Mouse (Mus musculus) ovary, postnatal 36 days (tissue): Measurements from ENCODE around the gene Pcdh7.

Experiments
- DNase-seq: peaks from one replicate; pipeline ENCODE4 v3.0.0; 2022; ENCODE audit warnings: low spot score, mixed read lengths

The Pcdh7 gene

DNA sequence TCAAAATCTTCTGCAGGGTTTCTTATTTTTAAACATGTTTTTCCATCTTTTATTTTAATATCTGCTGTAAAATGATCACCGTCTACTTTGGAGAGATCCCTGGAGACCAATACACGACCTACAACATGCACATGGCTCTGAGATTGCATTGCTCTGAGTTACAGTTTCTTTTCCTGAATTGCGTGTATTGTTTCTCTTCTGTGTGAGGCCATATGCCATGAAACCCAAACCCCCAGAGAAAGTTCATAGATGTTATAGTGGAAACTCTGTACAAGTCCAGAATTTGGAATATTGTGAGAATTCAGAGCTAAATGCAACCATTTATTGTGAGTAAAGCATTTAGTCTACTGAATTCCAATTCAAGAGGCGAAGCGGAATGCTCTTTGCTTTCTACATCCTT lies 203.4 kb downstream of the Pcdh7 start:
- DNase-seq = no peak

DNA sequence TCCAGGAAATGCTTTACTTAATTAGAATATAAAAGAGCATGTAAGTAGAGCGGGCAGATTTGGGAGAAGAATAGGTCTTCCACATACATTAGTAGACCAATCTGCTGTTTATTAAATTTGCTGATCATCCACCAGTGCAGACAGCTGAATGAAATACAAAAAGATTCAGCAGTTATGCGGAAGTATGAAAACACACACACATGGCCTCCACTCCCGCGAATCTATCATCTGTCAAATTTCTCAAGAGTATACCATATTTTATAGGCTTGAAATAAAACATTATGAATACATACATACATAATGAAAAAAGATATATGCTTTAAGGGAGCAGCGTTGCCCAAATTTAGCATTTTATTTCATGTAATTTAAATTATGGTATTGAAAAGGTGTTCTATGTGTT lies 213.6 kb downstream of the Pcdh7 start:
- no peak for DNase-seq

DNA sequence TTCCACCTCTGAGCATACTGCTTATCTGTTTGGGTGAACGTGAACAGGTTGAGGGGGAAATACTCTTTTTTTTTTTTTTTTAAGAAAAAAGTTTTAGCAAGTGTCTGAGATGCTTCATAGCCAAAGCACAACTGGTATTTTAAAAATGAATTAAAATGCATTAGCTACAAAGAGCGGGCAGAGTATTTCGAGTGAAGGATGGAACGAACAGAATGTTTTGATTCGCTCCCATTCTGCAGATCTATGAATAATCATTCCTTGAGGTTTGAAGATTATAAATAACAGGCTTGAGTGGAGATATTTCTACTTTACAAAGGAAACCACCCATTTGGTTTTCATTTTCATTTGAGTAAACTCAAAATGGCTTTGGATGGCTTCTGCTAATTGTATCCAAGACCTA lies 214.0 kb downstream of the Pcdh7 start:
- DNase-seq = no peak

DNA sequence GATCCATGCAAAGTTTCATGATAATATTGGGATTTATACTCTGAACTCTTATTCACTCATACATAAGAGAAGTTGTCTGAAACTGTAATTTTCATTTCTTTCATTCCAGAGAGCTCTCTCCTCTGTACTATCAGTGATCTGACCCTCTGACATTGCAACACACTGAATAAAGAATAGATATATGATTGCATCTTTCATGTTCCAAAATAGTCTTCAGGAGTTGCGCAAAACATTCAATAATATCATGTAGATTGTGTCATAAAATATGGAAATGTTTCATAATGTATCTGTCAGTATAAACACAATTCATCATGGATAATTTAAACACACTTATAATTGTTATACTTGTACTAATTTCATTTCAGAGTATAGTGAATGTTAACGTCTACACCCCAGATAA lies 216.9 kb downstream of the Pcdh7 start:
- DNase-seq = no peak

DNA sequence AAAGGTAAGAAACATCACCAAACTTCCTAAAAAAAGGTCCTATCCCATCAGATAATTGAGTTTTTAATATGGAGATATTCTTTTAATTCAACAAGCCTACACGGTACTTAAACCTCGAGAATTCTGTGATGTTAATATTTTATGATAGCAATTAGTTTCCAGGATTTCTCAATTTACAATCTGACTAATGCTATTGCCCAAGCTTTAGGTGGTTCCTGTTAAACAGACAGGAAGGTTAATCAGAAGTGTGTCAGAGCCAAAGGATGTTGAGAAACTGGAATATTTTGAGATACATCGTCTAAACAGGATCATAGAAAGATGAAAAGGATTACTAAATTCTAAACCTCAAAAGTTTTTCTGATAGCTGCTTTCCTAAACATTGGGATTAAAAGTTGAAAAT lies 222.7 kb downstream of the Pcdh7 start:
- DNase-seq = no peak

DNA sequence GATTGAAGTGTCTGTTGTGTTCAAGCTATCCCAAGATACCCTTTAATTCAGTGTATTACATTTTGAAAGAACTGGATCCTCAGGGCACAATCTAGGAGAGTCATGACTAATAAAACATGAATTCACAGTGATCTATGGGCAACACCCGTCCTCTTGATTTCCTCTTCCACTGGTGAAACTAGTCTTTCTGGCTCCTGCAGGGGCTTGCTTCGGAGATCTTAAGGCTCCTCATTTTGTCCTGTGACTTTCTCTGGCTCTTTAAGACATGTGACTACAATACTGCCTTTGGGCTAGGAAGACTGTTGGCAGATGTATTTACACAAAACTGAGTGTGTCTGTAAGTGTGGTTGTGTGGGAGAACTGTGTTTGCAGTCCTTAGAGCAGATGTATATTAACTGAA lies 225.4 kb downstream of the Pcdh7 start:
- DNase-seq = no peak

DNA sequence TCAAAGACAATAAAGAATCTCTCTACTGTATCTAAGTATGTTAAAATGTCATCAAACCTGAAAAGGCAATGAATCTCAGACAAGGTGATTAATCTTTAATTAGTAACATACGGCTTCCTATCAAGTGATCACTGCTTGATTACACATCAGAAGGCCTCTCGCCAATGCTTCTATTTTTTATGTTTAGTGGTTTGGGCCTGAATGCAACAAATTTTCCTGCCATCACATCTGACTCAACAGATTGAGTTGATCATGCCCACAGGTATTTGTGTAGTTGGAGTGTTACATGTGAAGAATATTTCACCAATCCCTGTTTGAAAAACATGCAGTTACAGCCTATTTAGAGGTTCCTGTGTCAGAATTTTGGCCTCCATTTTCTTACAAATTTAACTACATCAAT lies 225.8 kb downstream of the Pcdh7 start:
- DNase-seq = no peak

DNA sequence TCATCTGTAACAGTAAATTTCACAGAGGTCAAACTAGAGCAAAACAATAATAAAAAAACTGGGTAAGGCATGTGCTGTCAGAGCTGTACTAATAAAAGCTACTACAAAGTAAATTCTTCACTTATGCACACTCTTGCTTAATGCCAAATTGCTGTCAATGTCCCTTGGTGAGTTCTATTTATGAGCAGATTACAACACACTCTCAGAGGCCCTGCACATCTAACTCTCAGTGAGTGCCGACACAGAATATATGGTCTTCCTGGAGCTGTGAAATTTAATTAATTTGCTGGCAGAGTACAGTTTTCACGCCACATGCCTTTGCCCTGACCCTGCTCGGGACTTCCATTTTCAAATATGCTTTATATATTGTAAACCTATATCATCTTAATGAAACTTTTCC lies 227.7 kb downstream of the Pcdh7 start:
- no peak for DNase-seq

DNA sequence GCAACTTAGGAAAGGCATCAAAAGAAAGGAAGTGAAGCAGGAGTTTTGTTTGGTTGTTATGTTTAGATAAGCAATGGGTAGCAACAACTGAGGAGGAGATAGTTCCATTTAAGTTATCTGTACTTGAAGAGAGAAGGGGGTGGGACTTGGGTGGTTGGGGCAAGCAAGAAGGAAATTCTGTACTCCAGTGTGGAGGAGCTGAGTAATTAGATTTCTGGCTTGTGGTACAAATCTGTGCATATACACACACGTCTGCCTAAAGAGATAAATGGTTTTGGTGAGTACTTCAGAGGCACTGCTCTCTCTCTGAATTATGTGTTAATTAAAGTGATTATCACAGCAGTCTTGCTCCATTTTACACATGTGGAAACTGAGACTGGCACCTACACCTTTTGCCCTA lies 241.6 kb downstream of the Pcdh7 start:
- no peak for DNase-seq

DNA sequence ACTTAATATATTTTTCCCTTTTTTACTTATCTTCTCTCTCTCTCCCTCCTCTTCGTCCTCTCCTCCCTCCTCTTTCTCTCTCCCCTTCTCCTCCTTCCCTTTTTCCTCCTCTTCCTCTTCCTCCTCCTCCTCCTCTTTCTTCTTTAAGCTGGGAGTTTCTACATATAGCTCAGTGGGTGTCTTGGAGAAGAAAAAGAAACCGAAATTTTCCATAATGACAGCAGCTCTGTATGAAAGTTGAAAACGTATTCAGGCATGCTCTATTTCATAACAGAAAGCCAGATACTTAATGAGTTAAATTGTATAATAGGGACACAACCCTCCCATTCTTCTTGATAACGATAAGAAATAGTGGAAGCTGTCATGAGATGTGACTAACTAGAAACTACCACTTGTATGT lies 246.0 kb downstream of the Pcdh7 start:
- no peak for DNase-seq

DNA sequence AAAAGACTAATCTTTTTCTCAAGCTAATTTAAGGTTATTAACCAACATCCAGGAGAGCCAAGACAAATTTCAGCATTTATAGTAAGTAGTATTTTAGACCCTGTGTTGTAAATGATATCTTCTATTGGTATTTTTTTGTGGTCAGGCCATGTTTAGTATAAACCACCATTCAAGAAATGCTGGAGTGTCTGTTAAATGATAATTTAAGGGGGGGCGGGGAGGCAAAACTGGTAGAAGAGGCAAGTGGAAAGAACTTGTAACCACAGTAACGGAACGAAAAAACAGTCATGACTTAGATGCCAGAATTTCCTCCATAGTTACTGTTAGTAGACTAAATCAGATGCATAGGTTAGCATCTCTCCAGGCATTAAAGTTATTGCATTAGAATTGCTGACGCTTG lies 246.4 kb downstream of the Pcdh7 start:
- no peak for DNase-seq

DNA sequence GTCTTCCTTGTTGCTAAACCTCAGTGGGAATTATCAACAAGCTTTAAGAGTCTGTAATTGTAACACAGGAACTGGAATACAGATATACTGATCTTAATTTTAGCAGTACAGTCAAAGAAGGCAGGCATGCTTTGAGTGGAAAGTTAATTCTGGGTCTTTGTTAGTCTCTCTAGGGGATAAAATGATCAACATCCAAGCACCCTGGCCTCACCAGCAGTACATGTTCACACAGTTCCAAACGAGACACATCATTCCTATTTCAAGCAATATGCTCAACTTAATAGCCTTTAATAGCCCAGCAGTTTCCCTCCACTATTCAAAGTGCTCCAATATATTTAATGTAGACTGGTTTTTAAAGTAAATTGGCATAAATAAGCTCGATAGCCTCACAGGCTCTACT lies 275.8 kb downstream of the Pcdh7 start:
- no peak for DNase-seq

DNA sequence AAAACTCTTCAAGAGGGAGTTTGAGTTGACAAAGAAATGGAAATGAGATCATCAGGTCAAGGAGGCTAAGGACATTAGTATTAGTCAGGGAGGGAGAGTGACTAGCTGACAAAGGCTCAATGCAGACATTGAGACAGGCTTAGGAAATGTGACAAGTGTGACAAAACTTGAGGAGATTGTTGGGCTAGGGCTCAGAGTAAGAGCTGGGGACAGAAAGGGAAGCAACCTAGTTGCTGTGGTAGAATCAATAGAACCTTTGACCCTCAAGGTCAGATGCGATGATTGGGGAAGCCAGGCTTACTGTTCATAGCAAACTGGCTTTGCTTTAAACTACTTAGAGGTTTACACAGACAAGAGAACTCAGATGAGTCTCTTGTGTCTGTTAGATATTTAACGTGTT lies 303.6 kb downstream of the Pcdh7 start:
- no peak for DNase-seq

DNA sequence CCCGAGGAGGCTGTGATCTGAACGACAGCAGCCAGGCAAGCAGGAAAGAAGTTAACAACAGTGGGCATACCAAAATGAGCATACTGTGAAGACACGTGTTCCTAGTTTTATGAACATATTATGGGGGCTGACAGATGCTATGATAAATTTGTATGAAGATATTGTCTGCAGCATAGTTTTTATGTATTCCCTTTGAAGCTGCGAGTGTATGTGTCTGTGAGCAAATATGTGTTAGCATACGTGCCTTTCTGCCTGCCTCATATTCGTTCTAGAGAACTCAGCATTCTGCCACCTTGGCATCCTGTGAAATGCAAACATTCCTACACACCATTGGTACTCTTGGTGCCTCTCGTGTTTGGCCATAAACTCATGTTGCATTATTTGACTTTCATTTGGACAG lies 307.4 kb downstream of the Pcdh7 start:
- DNase-seq = no peak

DNA sequence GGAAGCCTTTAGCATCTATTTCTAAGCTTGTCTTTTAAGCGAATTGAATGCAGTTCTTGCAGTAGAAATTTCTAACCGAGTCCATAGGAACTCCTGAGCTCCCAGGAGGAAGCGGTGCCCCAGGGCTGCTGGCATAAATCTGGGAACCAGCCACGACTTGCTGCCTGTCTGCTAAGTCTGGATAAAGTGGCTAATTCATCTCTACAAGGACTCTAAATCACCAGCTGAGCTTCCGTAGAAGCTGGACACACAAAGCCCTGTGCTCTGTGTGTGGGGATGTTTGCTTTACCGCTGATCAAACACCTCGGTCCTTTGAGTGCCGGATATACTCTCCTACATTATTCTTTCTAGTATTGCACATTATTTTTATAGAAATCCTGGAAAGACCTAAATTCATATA lies 308.0 kb downstream of the Pcdh7 start:
- no peak for DNase-seq

DNA sequence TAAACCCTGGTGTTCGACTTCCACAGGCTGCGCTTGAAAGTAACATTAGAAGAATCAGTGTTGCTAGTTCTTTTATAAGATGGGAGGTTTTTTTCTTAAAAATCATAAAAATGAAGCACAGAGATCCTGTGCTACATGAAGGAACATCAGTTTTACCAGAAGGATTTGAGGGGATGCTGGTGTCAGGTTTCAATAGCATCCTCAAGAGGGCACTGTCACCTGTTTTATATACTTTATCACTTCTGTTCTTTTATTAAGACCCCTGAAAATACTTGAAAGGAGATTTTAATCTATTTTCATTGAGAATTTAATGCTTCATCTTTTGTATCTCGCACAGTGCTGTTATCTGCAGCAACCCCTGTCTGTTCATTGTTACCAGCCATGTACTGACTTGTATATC lies 322.1 kb downstream of the Pcdh7 start:
- no peak for DNase-seq

DNA sequence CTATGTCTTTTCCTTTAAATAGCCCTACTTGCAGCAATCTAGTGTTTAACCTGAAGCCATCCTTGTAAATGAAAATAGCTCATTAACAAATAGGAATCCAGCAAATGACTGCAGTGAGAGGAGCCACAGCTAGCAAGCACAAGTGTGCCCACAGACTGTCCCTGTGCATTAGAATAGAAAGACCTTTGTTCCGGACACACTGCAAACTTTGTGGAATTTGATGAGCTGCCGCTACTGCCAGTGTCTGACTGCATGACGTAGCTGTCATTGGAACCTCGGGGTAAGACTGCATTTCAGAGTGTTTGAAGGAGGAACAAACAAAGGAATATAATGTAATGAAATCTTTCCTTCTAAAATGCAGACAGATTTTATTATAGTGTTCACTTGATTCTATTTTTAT lies 326.4 kb downstream of the Pcdh7 start:
- DNase-seq = no peak

DNA sequence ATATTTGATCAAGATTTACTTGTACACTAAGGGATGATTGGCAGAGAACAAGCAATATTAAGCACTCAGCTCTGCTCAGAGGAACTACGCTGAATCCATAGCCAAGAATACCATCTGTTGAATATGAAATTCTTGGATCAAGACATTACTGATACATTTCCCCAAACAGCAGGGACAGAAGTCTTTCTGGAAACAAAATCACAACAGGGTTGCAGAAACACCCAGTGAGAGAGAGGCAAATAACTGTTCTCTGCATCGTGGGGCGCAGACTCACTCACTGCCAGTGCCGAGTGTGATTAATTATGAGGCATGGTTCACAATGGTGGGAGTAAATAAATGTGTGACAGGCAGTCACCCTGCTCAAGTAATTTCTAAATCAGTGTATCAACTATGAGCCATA lies 363.3 kb downstream of the Pcdh7 start:
- no peak for DNase-seq

DNA sequence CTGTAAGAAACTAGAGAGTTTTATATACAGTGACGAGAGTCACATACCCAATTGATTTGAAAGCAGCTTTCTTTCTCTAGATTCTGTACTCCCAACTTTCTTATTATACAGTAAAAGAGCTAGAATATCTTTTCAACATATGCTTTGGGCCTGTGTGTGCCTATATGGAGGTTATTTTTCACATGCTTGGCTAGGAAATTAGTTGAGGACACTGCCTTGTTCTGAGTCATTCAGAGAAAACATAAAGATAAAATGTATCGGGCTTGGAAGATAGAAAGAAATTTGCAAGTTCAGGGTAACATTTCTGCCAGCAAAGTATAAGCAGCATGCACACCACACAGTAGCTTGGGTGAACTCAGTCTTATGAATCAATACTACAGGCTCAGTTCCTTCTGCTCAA lies 364.5 kb downstream of the Pcdh7 start:
- DNase-seq = no peak

DNA sequence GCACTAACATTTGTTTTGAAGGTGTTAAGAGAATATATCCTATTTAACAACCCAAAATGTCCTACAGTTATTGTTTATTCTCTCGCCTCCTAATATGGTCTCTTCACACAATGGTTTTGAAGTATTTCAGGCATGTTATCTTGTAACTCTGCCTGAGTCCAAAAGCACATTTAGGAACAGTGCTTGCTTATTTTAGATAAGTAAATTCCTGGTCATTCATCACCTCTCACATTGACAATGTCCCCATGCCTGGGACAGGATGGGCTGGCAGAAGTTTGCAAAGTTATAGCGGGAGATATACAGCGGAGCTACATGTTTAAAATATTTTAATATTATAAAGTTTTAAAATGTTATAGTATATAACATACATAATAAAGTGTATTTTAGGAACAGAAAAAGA lies 365.3 kb downstream of the Pcdh7 start:
- DNase-seq = no peak

DNA sequence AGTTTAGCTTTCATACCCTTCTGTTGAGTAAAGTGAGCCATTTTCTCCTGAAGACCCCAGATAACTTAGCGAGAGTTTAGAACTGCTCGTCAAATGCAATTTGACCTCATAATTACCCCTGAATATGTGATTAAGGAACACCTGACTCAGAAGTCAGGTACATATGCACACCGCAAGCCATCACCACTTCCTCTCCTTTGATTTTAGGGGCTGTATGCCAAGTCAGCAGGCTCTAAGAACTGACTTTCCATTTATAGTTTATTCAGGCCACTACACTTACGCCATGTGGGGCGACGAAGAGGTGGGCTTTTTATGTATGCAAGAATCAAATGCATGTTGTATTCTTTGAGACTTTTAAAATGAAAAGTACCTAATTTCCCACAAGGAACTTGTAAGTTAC lies 366.2 kb downstream of the Pcdh7 start:
- DNase-seq = no peak

DNA sequence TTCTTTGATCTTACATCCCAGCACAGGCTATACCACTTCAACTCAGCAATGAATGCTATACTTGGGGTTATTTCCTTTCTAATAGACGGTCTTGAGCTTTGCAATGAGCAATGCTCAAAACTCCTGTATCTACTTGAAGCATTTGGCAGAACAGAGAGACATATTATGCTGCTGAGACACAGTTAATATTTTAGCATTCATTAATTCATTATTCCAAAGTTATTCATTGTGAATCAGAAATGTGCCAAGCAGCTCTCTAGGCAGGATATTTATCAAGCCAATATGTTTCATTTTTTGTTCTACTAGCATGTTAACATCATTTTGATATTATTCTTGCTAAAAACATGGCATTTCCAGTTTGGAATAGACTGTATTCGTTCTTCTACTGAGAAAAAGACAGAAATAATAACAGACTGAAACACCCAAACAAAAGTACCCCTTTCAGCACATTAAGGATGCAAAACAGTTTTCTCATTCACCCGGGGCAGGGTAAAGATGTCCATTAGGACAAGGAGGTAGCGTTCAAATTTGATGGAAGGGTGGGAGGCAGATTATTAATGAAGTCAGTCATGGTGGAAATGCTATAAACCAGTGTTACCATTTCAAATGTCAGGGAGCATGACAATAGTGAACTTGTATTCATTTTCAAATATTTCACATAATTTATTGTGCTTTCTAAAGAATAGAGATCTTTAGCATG lies 391.0 kb downstream of the Pcdh7 start:
- DNase-seq = no peak

DNA sequence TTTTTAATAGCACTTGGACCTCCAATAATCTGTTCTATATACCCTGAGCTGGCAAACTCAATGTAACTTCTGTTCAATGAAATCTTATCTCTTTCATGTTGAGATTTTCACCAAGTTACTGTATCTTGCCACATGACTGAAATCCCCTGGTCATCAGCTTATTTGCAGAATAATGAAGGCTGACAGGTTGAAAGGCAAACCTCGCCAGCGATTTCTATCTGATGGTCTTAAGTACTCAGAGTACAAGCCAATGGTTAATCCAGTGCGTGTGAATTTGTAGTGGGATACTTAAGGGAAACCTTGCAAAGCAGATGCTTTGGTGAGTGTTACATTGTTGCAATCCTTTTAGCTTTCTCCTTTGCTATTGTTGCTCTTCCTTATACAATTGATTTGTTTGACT lies 398.3 kb downstream of the Pcdh7 start:
- DNase-seq = no peak

DNA sequence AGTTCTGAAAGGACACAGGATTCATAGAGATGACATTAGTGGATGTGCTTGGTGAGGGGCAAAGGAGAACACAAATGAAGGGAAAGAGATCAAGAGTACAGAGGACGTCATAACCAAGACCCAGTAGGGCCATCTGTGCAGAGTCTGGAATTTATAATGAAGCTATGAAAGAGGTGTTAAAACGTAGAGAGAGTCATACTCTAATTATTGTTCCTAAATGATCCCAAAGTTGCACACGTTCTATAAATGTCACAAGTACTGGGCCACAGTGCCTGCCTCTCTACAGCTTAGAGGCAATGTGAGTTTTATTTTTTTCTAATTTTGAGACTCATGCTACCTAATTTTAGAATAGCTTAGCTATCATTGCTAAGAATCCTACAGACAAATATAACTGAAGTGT lies 400.1 kb downstream of the Pcdh7 start:
- no peak for DNase-seq
